Mouse (Mus musculus) heart, embryonic 14.5 days (tissue): ENCODE measurements around the gene Atp5f1. TPM values are rescaled to one million over a fixed set of nuclear protein-coding genes. Genes with fewer than 3 reads are reported as not detected.
"Not testable (repeated sequence)": the region's sequence is repeated elsewhere in the genome, so short reads cannot be mapped to it uniquely, and the experiment has no call there.

ENCODE experiments used
- ATAC-seq: fragments of 200-750 bp; cut with Nextera tagmentation; 2 replicates; pipeline ENCODE4 v1.8.0; 2017; ENCODE audit warnings: low read depth, moderate TSS enrichment; ENCODE audit not compliant: insufficient number of reproducible peaks, insufficient read depth, low FRiP score
- H3K27ac ChIP-seq, 2 experiments: fragments of 200-500 bp in 1 of 2; fragments of 300-500 bp in 1 of 2; sonication (generic) in 1 of 2; replicated peaks in 1 of 2; 2 replicates each; pipeline ENCODE4 v1.5.1; 2012 to 2014; ENCODE audit warnings: low read depth in 2 of 2, low read length in 2 of 2, control low read depth in 1 of 2, mild to moderate bottlenecking in 1 of 2, mixed read lengths in 1 of 2; ENCODE audit not compliant: control insufficient read depth in 1 of 2, insufficient read depth in 1 of 2
- H3K27me3 ChIP-seq: fragments of 300-500 bp; sonication (generic); 2 replicates; pipeline ENCODE4 v1.6.1; 2014; ENCODE audit warnings: mild to moderate bottlenecking, low read length, control low read depth; ENCODE audit not compliant: control insufficient read depth, insufficient read depth
- H3K36me3 ChIP-seq: fragments of 300-500 bp; sonication (generic); 2 replicates; pipeline ENCODE4 v1.6.1; 2014; ENCODE audit warnings: mild to moderate bottlenecking, control low read depth, low read length, mixed read lengths; ENCODE audit not compliant: control insufficient read depth, insufficient read depth
- H3K4me1 ChIP-seq, 2 experiments: fragments of 200-500 bp in 1 of 2; fragments of 300-500 bp in 1 of 2; sonication (generic) in 1 of 2; 2 replicates each; pipeline ENCODE4 v1.6.1; 2012 to 2014; ENCODE audit warnings: low read length in 2 of 2, control low read depth in 1 of 2, mixed read lengths in 1 of 2; ENCODE audit not compliant: control insufficient read depth in 2 of 2, insufficient read depth in 2 of 2
- H3K4me2 ChIP-seq: fragments of 300-500 bp; sonication (generic); 2 replicates; pipeline ENCODE4 v1.6.1; 2014; ENCODE audit warnings: mild to moderate bottlenecking, low read length
- H3K4me3 ChIP-seq, 2 experiments: fragments of 200-500 bp in 1 of 2; fragments of 300-500 bp in 1 of 2; sonication (generic) in 1 of 2; 2 replicates each; pipeline ENCODE4 v1.5.1; 2012 to 2014; ENCODE audit warnings: low read length in 2 of 2, mild to moderate bottlenecking in 2 of 2, control low read depth in 1 of 2, low read depth in 1 of 2, moderate library complexity in 1 of 2; ENCODE audit not compliant: control insufficient read depth in 1 of 2, insufficient read depth in 1 of 2
- H3K9ac ChIP-seq: fragments of 300-500 bp; sonication (generic); 2 replicates; pipeline ENCODE4 v1.6.1; 2014; ENCODE audit warnings: mild to moderate bottlenecking, low read length
- H3K9me3 ChIP-seq: fragments of 300-500 bp; sonication (generic); 2 replicates; pipeline ENCODE4 v1.6.1; 2016; ENCODE audit warnings: low read length, control low read depth; ENCODE audit not compliant: control insufficient read depth
- WGBS: fragments of 180-500 bp; shearing (Covaris S2); extraction: QIAGEN DNeasy Blood & Tissue Kit; methylation state at CpG from one replicate; pipeline ENCODE4 v1.1.7; 2014; 5-methylcytosine and 5-hydroxymethylcytosine counted together
- polyA plus RNA-seq: library from polyadenylated mRNA; unstranded; fragments of >200 nt; fragmentation: Nextera tagmentation; extraction: Ambion mirVana; gene quantifications from 2 replicates; pipeline ENCODE4 v1.2.1, GENCODE M21; 2014

Gene Atp5f1
- polyA plus RNA-seq, 1 experiment from 2014 or later: 907 TPM

DNA sequence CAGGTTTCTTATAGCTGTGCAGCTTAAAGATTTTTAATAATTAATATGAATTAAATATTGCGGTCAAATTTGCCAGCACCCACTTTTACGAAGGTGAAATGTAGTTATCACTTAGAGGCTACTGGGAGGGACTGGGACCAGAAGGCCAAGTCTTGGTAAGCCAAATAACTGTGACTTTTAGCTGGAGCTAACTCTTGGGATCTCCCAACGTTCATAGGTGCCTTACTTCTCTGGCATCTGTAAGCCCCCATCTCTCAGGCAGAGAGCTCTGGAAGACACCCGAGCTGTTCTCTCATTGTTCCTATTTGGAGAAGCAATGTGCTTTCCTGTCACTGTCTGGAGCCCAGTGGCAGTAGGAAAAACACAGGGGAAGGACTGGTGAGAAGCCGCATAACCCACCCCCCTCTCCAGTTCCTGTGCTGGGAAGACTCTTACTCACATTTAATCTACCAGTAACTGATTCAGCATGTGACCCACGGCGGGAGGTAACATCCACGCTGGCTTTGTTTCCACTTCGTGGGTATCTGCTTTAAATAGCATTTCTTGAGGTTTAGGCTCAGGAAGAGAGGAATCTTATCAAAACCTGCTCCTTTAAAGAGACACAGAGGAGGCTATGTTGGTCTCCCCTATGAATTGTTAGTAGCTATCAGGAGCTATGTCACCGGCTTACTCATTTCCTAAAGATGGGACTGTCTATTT is 42.1 kb downstream of the Atp5f1 start:
- peak overlapping the region; percentile 21; the same call in 1 of the 2 replicates for H3K9ac ChIP-seq
- H3K27ac ChIP-seq: peak overlapping the region in 1 of 2 experiments; percentile 46; a peak in 1 of 4 replicates
- no peak overlapping the region for H3K4me2 ChIP-seq
- no peaks in the 10 kb centered on the region for H3K9me3 ChIP-seq
- peaks cover 4 to 14% of the 10 kb centered on the region in 2 experiments; a peak in 3 of 4 replicates for H3K4me1 ChIP-seq
- no peaks in the 10 kb centered on the region for H3K36me3 ChIP-seq
- ATAC-seq: peak; percentile 20; the same call in 1 of the 2 replicates
- H3K4me3 ChIP-seq: no peak overlapping the region
- H3K27me3 ChIP-seq: no peaks in the 10 kb centered on the region
- WGBS: 32% methylated on average over 10 of the region's 10 CpGs

DNA sequence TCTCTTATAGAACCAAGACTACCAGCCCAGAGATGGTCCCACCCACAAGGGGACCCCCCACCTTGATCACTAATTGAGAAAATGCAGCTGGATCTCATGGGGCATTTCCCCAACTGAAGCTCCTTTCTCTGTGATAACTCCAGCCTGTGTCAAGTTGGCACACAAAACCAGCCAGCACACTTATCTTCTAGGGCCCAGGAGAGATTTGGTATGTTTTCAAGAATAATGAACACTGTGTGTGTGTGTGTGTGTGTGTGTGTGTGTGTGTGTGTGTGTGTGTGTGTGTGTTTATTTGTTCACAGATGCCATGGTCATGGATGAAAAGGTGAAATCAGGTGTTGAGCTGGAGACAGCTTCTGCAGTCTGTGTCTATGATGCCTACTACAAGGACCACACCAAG is 43.4 kb downstream of the Atp5f1 start:
- H3K4me1 ChIP-seq: peaks cover 4 to 14% of the 10 kb centered on the region in 2 experiments
- not testable (repeated sequence) for H3K4me2 ChIP-seq, ATAC-seq, H3K27me3 ChIP-seq, H3K4me3 ChIP-seq, H3K27ac ChIP-seq, H3K9ac ChIP-seq, H3K36me3 ChIP-seq, H3K9me3 ChIP-seq

DNA sequence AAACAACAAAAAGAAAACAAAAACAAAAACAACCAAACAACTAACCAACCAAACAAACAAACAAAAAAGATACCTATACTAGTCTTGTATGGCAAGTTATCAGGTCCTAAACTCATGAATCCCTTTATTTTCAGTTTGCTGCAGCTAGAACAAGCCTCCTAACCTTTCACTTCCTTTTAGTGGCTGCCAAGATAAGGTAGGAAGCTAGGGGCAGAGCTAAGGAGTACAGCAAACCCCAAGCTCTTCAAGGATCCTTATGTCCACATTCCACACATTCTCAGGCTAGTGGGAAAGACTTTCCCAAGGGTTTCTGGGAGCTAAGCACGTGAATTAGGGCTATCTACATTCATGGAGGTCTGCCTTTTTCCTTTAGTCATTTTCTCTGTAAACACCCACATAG is 44.6 kb downstream of the Atp5f1 start:
- Histone ChIP-seq H3K36me3 (no peaks in the 10 kb centered on the region), H3K4me3 (no peak overlapping the region), H3K4me1 (peaks cover 4 to 14% of the 10 kb centered on the region in 2 experiments), H3K27ac (no peak overlapping the region), H3K9ac (no peak overlapping the region), H3K4me2 (no peak overlapping the region), H3K27me3 (peaks cover 4% of the 10 kb centered on the region; the same call in 1 of the 2 replicates), H3K9me3 (no peaks in the 10 kb centered on the region)
- WGBS: 28% methylated on average over 1 of the region's 1 CpGs
- ATAC-seq: no peak

DNA sequence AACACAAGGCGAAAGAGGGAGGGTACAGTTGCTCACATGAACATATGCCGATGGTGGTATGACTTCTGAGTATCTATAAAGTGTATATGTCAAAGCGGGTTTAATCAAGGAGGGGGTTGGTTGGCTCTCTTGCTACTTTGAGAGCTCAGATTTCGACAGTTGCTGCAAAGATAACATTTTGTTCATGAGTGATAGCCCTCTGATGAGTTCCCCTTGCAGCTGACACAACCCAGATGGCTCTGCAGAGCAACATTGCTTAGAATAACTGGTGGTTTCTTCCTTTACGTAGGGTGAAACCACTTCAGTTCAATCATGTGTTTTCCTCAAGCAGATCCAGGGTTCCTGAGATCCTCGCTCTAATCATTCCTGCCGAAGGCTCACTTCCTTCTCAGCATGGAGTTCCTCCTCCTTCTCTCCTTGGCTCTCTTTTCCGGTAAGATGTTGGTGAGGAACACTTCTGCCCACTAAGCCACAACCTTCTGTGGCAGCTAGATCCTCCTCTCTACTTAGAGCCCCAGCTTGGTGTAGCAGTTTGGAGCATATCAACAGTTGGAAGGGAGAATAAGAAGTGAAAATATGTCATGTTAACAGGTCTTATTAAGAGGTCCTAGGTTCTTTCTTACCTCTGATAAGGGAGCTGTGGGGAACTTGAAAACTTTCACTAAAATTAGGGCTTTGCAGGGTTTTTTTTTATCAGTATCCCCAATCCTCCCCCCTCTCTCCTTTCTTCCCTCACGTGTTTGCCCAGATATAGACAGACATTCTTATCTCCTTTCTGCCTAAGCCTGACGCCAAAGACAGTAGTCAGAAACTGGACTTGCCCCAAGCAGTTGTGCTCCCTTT is 45.8 kb downstream of the Atp5f1 start:
- Histone ChIP-seq H3K4me2 (peak overlapping the region; percentile 26; the same call in 1 of the 2 replicates), H3K9me3 (no peaks in the 10 kb centered on the region)
- ATAC-seq: 0 out of 2 replicates have a peak, but pooled peaks have one; percentile 12

DNA sequence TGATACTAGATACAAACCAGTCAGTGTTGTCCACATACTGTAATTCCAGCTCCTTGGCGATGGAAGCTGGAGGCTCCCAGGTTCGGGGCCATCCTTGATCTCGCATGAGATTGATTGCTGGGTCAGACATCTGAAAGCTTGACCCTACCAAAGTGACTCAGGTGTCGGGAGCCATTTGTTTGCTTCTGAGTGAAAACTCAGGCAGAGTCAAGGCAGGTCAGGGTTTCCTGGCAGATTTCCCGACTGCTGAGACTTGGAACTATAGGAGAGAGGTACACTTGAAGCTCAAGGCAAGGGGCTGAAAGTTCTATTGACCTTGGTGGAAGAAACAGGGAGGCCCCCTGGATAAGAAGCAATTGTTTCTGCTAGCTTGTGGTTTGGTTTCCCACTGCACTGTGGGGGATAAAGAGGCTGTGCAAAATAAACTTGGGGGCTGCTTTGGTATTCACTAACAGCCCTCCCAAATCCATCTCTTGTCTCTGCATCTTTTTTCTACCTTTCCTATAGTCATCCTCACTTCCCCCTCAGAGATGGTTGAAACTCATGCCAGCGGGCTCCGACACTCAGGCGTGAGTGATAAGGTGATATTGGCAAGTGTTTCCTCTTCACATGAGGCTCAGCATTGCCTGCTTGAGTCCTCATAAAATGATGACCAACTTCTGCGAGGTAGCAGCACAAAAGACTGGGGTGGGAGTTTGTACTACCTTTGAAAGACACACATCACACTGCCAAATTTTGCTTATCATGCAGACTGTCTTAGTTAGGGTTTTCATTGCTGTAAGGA is 47.6 kb downstream of the Atp5f1 start:
- no peak for ATAC-seq
- peaks cover 4% of the 10 kb centered on the region; the same call in 1 of the 2 replicates for H3K27me3 ChIP-seq
- H3K4me2 ChIP-seq: no peak overlapping the region
- H3K27ac ChIP-seq: no peak overlapping the region
- H3K4me3 ChIP-seq: no peak overlapping the region
- H3K4me1 ChIP-seq: peaks cover 9 to 20% of the 10 kb centered on the region in 2 experiments
- H3K36me3 ChIP-seq: no peaks in the 10 kb centered on the region
- no peaks in the 10 kb centered on the region for H3K9me3 ChIP-seq
- no peak overlapping the region for H3K9ac ChIP-seq
- 55% methylated on average over 9 of the region's 9 CpGs for WGBS

More for the DNA sequence above, 45.8 kb downstream of the Atp5f1 start:
- no peaks in the 10 kb centered on the region for H3K36me3 ChIP-seq
- 0 out of 4 replicates have a peak overlapping the region, but pooled peaks of 1 of the 2 experiments have one; percentile 0 for H3K27ac ChIP-seq
- WGBS: 9% methylated on average over 10 of the region's 10 CpGs
- no peak overlapping the region for H3K9ac ChIP-seq
- H3K27me3 ChIP-seq: peaks cover 4% of the 10 kb centered on the region; the same call in 1 of the 2 replicates
- no peak overlapping the region for H3K4me3 ChIP-seq
- peaks cover 4 to 14% of the 10 kb centered on the region in 2 experiments for H3K4me1 ChIP-seq

DNA sequence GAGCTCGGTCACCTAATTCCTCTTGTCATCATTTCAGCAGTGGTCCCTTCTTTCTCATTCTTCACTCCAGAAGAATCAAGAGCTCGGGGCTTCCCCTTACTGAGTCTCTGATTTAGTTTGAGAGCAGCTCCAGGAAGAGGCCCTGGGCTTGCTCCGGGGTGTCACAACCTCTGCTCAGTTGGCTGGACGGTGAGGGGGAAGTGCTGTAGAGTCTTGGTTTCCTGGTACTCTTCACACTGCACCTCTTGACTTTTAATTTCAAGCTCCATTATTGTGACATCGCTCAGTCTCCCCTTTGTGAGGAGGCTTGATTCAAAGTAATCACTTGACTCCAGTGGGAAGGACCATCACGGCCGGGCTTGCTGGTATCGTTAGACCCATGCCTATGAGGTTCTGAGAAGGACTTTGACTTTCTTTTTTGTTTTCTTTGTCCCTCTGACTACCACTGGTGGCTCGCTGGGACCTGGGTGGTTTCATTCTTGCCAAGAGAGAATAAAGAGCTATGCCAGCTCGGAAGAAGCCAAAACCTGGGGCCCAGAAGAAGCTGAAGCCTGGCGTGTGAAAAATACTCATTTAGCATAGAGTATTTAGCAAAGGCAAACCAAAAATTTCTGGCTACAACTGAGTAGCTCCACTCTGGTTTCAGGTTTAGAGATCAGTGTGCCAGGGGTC is 49.2 kb downstream of the Atp5f1 start:
- Histone ChIP-seq H3K27me3 (peaks cover 4% of the 10 kb centered on the region; the same call in 1 of the 2 replicates), H3K9ac (no peak overlapping the region), H3K27ac (no peak overlapping the region), H3K4me2 (no peak overlapping the region), H3K4me1 (peaks cover 9 to 20% of the 10 kb centered on the region in 2 experiments), H3K9me3 (no peaks in the 10 kb centered on the region), H3K36me3 (no peaks in the 10 kb centered on the region), H3K4me3 (no peak overlapping the region)
- WGBS: 68% methylated on average over 11 of the region's 11 CpGs
- no peak for ATAC-seq

DNA sequence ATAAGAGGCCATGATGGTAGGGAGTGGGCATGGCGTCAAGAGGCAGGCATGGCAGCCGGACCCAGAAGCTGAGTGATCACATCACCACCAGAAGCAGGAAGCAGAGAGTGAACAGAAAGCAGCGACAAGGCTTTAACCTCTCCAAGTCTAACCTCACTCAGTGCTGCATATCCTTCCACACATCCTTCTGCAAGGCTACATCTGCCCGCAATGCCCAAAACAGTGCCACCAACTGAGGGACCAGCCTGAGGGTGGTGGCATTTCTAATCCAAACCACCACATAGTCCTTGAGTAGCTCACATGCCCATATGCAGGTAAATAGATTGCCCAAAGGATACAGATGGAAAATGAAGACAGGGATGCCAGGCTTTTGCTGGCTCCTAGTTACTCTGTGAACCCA is 50.9 kb downstream of the Atp5f1 start:
- Histone ChIP-seq H3K9me3 (no peaks in the 10 kb centered on the region), H3K4me3 (no peak overlapping the region), H3K27me3 (peaks cover 4% of the 10 kb centered on the region), H3K36me3 (no peaks in the 10 kb centered on the region), H3K27ac (no peak overlapping the region), H3K4me1 (peaks cover 7 to 11% of the 10 kb centered on the region in 2 experiments), H3K9ac (no peak overlapping the region), H3K4me2 (no peak overlapping the region)
- 88% methylated on average over 4 of the region's 4 CpGs for WGBS
- no peak for ATAC-seq
